Mouse (Mus musculus) hindbrain, embryonic 10.5 days (tissue): ENCODE results near the gene Adamts17. TPM values are rescaled to one million over a fixed set of nuclear protein-coding genes. Genes with fewer than 3 reads are reported as not detected.
A peak's percentile ranks its signal among the peaks of the same experiment; 100 is the strongest.

ENCODE experiments used
- DNase-seq: peaks from one replicate; pipeline ENCODE4 v3.0.0-alpha.2; 2017; ENCODE audit warnings: low spot score
- H3K27ac ChIP-seq: fragments of 300-500 bp; sonication (generic); 2 replicates; pipeline ENCODE4 v1.5.1; 2016; ENCODE audit warnings: mild to moderate bottlenecking, moderate library complexity
- H3K27me3 ChIP-seq: fragments of 300-500 bp; sonication (generic); 2 replicates; pipeline ENCODE4 v1.6.1; 2016; ENCODE audit warnings: mild to moderate bottlenecking; ENCODE audit not compliant: poor library complexity, insufficient read depth, severe bottlenecking
- H3K36me3 ChIP-seq: fragments of 300-500 bp; sonication (generic); 2 replicates; pipeline ENCODE4 v1.6.1; 2016; ENCODE audit warnings: mild to moderate bottlenecking, moderate library complexity
- H3K4me1 ChIP-seq: fragments of 300-500 bp; sonication (generic); replicated peaks from 2 replicates; pipeline ENCODE4 v1.6.1; 2016; ENCODE audit warnings: mild to moderate bottlenecking
- H3K4me3 ChIP-seq: fragments of 300-500 bp; sonication (generic); 2 replicates; pipeline ENCODE4 v1.5.1; 2016; ENCODE audit warnings: mild to moderate bottlenecking, moderate library complexity
- H3K9me3 ChIP-seq: fragments of 300-500 bp; sonication (generic); 2 replicates; pipeline ENCODE4 v1.6.1; 2016; ENCODE audit warnings: mild to moderate bottlenecking, moderate library complexity
- WGBS: fragments of 180-500 bp; shearing (Covaris S2); methylation state at CpG from one replicate; pipeline ENCODE4 v1.1.7; 2016; 5-methylcytosine and 5-hydroxymethylcytosine counted together
- polyA plus RNA-seq: library from polyadenylated mRNA; unstranded; fragments of >200 nt; fragmentation: Nextera tagmentation; extraction: Ambion mirVana; gene quantifications from 2 replicates; pipeline ENCODE4 v1.2.1, GENCODE M21; 2016

Adamts17 gene
- polyA plus RNA-seq, 1 experiment from 2014 or later, result 2.0 TPM

DNA sequence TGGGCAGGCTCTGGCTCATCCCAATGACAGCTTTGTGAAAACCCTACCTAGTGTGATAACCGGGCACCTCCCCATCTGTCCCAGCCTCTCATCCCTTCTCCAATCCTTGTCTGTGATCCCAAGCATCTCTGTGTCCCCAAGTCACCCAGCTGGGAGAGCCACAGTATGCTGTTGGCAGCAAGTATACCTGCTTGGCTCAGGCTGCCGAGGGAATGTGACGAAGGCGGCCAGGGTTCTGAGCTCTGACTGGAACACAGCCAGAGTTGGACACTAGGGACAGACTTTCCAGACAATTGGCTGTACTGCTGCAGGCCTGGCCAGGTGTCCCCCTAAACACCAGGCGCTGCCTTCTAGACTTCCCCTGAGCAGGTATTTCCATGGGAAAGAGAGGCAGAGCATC, 63.5 kb downstream of the Adamts17 start:
- WGBS, result 91% methylated on average over 5 of the region's 5 CpGs
- Histone ChIP-seq H3K36me3 (no peaks in the 10 kb centered on the region), H3K9me3 (no peaks in the 10 kb centered on the region), H3K27me3 (no peaks in the 10 kb centered on the region), H3K27ac (no peak overlapping the region), H3K4me1 (no peaks in the 10 kb centered on the region), H3K4me3 (no peak overlapping the region)
- no peak for DNase-seq

DNA sequence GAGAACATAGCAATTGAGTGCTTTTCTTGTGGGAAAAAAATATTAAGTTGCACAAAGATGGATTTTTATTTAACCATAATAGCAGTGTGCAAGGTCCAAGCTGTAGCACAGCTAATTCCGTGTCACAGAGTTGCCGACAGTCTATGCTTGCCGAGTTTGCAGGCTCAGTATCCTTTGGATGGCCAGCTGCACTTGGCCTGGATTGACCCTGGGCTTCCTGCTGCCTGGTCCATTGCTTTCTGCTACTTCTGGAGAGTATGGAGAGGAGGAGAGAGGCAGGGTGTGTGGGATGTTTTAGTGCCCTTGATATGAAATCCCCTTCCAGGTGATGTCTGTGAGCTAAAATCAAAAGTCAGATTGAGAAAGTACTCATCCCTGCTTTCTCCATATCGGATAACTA, 66.4 kb downstream of the Adamts17 start:
- DNase-seq, result no peak

DNA sequence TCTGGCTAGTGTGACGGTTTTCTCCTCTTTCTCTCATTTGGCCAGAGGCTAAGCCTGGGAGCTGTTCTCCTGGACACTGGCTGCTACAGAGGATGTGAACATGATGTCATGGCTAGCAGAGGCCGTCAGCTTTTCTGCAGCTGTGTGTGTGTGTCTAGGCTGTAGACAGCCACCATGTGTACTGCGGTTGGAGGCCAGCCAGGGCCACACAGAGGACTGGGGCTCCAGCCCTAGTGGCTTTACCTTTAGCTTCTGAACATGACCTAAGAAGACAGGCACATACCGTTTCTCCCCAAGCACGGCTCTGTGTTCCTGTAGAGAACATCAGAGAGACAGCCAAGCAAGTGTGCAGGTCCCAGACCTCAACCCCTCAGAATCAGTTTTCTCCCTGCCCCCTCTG, 73.3 kb downstream of the Adamts17 start:
- 59% methylated on average over 5 of the region's 5 CpGs for WGBS
- H3K27me3 ChIP-seq, result no peaks in the 10 kb centered on the region
- no peaks in the 10 kb centered on the region for H3K9me3 ChIP-seq
- H3K4me1 ChIP-seq, result peaks cover 9% of the 10 kb centered on the region
- no peak overlapping the region for H3K4me3 ChIP-seq
- H3K36me3 ChIP-seq, result no peaks in the 10 kb centered on the region
- peak; percentile 11 for DNase-seq
- H3K27ac ChIP-seq, result peak overlapping the region; percentile 59

More for the DNA sequence above, 66.4 kb downstream of the Adamts17 start:
- no peaks in the 10 kb centered on the region for H3K9me3 ChIP-seq
- H3K36me3 ChIP-seq, result no peaks in the 10 kb centered on the region
- 85% methylated on average over 4 of the region's 4 CpGs for WGBS
- H3K27ac ChIP-seq, result no peak overlapping the region
- H3K27me3 ChIP-seq, result no peaks in the 10 kb centered on the region
- no peaks in the 10 kb centered on the region for H3K4me1 ChIP-seq
- no peak overlapping the region for H3K4me3 ChIP-seq

DNA sequence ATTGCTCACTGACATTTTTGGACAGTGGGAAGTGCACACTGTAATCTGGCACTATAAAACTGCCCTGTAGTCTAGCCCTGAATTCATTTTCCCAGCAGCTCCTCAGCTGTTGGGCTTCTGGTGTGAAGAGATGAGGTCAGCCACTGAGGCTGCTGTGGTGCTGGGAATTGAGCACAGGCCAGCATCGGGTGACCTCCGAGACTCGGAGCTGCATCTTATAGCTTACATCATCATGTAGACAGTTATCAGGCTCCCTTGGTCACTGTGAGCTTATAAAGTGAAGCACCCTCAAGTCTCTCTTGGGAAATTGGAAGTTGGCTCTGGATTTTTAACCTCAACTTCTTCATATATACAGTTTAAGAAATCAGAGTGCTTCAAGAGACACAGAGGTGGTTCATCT, 84.1 kb downstream of the Adamts17 start:
- Histone ChIP-seq H3K4me1 (0 out of 2 replicates have a peak, but pooled peaks cover under 1% of the 10 kb centered on the region), H3K27me3 (no peaks in the 10 kb centered on the region), H3K4me3 (no peak overlapping the region), H3K9me3 (no peaks in the 10 kb centered on the region; the same call in 1 of the 2 replicates), H3K27ac (no peak overlapping the region), H3K36me3 (no peaks in the 10 kb centered on the region)
- DNase-seq, result no peak
- 93% methylated on average over 3 of the region's 3 CpGs for WGBS

DNA sequence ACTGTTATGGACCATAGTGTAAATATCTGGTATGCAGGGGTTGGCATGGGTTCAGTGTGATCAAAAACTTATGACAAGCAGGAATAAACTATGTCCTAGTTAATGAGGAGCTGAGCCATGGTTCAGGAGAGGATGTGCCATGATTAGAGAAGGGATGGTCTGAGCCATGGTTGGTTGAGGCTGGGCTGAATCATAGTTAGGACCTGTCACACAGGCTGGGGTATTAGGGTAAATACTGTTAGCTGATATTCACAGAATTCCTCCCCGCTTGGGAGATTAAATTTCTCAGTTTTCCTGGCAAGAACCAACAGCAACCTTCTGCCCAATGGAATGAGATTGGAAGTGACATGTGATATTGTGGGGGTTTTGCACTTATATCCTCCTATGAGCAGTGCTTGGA, 84.6 kb downstream of the Adamts17 start:
- DNase-seq, result no peak
- no peaks in the 10 kb centered on the region; the same call in 1 of the 2 replicates for H3K9me3 ChIP-seq
- H3K4me1 ChIP-seq, result peaks cover 6% of the 10 kb centered on the region
- no peak overlapping the region for H3K4me3 ChIP-seq
- 85% methylated on average over 1 of the region's 1 CpGs for WGBS
- H3K36me3 ChIP-seq, result no peaks in the 10 kb centered on the region
- no peaks in the 10 kb centered on the region for H3K27me3 ChIP-seq
- no peak overlapping the region for H3K27ac ChIP-seq

DNA sequence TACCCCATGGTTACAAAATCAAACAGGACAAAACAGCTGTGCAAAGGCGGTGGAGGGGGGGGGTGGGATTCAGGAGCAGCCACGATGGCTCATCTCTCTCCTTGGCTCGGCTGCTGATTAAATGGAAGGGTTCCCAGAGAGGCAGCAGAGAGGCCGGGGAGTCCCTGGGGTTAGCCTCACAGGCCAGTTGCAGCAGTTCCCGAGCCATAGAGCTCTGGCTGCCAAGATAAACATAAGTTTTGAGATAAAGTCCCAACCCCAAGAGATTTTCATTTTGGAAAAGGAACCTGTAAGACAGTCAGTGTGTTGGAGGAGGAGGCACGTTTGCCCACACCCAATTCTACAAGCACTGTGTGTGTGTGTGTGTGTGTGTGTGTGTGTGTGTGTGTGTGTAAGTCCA, 89.7 kb downstream of the Adamts17 start:
- Histone ChIP-seq H3K4me3 (no peak overlapping the region), H3K27ac (no peak overlapping the region), H3K36me3 (no peaks in the 10 kb centered on the region), H3K27me3 (no peaks in the 10 kb centered on the region), H3K4me1 (peaks cover 17% of the 10 kb centered on the region), H3K9me3 (no peaks in the 10 kb centered on the region)
- 56% methylated on average over 6 of the region's 6 CpGs for WGBS
- DNase-seq, result no peak

DNA sequence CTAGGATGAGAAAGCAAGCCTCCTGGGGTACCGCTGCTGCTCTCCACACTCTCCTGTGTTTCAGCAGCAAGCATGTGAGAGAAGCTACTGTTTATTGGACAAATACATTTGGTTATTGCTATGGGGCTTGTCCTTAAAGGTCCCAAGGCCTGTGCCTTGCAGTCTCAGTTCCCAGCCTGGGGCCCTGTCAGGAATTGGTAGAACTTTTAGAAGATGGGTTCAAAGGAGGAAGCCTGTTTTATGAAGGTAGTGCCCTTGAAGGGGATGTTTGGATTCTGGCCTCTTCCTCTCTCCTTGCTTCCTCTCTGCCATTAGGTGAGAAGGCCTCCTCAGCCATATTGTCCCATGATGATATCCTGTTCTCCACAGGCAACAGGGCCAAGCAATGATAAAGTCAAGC, 91.8 kb downstream of the Adamts17 start:
- Histone ChIP-seq H3K4me3 (no peak overlapping the region), H3K4me1 (peaks cover 21% of the 10 kb centered on the region), H3K27me3 (no peaks in the 10 kb centered on the region), H3K36me3 (no peaks in the 10 kb centered on the region), H3K9me3 (no peaks in the 10 kb centered on the region), H3K27ac (no peak overlapping the region)
- WGBS, result 96% methylated on average over 1 of the region's 1 CpGs
- no peak for DNase-seq

DNA sequence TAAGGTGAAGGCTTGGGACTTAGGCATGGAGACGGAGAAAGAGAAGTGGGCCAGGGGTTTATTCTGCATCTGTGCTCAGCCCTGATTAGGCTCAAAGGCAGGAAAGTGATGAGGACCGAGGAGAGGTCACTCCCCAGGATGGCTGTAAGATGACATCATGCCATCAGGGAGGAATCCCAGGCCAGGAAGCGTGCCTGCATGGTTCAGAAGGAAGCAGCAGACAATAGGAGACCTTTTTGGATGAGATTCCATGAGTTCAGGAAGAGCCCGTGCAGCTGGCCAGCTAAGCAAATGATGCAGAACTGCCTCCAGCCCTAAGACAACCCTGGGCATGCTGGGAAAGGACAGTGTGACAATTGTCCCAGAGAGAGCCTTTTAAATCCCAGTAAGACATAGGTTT, 93.7 kb downstream of the Adamts17 start:
- 51% methylated on average over 4 of the region's 4 CpGs for WGBS
- Histone ChIP-seq H3K4me1 (peaks cover 36% of the 10 kb centered on the region), H3K36me3 (no peaks in the 10 kb centered on the region), H3K9me3 (no peaks in the 10 kb centered on the region), H3K27ac (no peak overlapping the region), H3K4me3 (no peak overlapping the region), H3K27me3 (no peaks in the 10 kb centered on the region)
- DNase-seq, result no peak

DNA sequence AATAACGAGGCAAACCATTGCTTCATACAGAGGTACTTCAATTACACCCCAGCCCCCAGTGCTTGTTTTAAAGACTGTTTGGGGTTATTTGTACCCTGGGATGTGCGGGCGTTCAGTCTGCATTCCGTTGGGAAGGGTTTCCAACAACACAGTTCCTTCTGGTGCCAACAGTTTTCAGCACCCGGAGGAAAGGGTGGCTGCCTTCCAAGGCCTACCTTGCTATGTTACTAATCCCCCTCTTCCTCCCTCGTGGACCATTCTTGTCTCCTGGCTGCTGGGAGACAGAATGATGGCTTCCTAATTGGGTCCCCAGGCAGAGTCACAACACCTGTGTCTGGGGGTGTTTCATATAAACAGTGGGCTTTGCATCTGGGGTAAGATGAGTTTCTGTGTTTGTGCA, 94.5 kb downstream of the Adamts17 start:
- no peaks in the 10 kb centered on the region for H3K36me3 ChIP-seq
- no peaks in the 10 kb centered on the region for H3K9me3 ChIP-seq
- H3K4me1 ChIP-seq, result peaks cover 39% of the 10 kb centered on the region
- WGBS, result 85% methylated on average over 6 of the region's 6 CpGs
- no peaks in the 10 kb centered on the region for H3K27me3 ChIP-seq
- no peak overlapping the region for H3K27ac ChIP-seq
- DNase-seq, result no peak
- H3K4me3 ChIP-seq, result no peak overlapping the region

DNA sequence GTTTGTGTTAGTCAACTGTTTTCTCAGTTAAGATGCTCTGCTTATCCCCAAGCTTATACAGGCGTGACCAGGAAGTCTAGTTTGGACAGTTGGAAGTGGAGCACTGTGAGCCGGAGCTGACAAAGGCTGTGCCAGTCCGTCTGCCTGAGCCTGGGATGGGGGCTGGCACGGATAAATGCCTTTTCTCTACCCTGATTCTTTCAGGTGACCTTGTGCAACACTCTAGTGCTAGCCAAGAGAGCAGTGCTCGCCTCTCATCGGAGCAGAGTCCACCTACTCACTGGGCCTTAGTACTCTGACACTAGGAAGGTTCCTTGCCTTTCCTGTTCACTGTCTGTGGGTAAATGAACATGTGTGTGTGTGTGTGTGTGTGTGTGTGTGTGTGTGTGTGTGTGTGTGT, 95.5 kb downstream of the Adamts17 start:
- no peak for DNase-seq
- Histone ChIP-seq H3K36me3 (no peaks in the 10 kb centered on the region), H3K9me3 (no peaks in the 10 kb centered on the region), H3K4me1 (peaks cover 42% of the 10 kb centered on the region), H3K27ac (no peak overlapping the region), H3K4me3 (no peak overlapping the region), H3K27me3 (no peaks in the 10 kb centered on the region)
- WGBS, result 88% methylated on average over 6 of the region's 6 CpGs

DNA sequence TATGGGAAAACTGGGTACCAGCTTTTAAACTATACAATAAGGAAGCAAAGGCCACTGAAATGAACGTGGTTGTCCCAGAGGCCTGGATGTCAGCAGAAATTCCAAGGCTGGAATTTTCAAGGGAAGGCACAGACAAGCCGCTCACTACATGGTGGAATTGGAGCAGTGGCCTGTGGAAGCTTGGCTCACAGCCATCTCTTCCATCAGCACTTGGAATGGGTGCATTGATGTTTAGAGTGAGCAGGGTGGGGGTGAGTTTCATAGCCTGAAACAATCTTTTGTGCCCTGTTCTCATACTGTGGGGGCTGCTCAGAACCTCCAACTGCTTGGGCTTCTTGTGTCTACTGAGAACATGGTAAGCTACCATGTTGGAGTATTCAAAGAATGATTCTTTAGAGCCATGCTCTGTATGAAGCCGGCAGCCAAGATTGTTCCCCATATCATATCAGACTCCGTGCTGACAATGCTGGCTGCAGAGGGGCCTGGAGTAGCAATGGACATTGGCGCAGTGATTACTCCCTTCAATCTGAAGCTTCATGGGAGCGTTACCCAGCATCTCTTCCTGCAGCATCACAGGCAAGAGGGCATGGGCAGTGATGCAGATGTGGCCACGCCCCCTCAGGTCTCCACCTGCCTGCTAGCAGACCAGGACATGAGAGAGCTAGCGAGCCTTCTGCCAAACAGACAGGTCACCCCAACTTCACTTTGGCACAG, 96.7 kb downstream of the Adamts17 start:
- no peak for DNase-seq
- 86% methylated on average over 8 of the region's 8 CpGs for WGBS
- peaks cover 42% of the 10 kb centered on the region for H3K4me1 ChIP-seq
- H3K27ac ChIP-seq, result no peak overlapping the region
- H3K36me3 ChIP-seq, result no peaks in the 10 kb centered on the region
- no peaks in the 10 kb centered on the region for H3K27me3 ChIP-seq
- H3K9me3 ChIP-seq, result no peaks in the 10 kb centered on the region
- no peak overlapping the region for H3K4me3 ChIP-seq

DNA sequence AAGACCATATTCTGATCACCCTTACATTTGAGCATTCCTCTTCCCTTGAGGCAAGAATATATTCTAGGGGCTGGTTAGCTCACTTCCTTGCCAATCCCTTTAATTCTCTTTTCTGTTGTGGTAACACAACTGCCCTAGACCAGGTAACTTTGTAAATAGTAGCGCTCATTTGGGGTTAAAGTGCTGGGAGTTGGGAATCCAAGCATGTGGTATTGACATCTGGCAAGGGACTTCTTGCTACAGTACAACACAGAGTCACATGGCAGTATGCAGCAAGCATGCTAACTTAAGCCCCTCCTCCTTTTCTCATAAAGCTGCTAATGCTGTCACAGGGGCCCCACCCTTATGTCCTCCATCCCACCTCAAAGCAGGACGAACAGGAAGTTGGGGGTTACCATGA, 97.4 kb downstream of the Adamts17 start:
- 77% methylated on average over 2 of the region's 2 CpGs for WGBS

DNA sequence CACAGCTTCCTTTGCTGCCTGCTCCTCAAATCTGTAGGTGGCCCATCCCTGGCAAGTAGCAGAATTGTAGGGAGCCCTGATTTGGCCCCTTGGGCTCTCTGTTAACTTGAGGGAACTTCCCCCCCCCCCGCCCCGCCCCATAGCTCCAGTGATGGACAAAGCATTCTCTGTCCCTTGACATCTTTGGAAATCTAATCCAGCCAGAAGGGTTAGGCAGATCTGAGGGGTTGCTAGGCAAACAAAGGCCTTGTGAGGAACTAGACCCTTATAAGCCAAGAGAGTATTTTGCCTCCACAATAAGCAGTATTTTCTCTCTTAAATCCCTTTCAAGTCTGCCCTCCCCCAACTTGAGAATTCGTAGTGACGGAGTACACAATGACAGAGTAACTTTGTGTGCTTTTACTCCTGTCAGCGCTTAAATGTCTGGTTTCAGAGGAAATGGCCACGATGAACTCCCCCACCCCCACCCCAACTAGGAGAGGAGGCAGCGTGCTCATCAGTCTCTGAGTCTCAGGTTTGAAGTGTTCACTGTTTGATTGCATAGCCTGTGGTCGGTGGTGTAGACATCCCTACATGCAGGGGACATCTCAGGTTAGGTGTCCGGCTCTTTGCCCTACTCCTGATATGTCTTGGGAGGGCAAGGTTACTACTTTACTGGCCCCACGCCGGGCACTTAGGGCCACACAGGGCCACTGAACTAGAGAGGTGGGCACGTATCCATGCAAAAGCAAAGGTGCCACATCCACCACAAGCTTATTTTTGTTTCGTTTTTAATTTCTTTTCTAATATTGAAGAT, 99.7 kb downstream of the Adamts17 start:
- H3K27ac ChIP-seq, result peak overlapping the region; percentile 75
- H3K36me3 ChIP-seq, result no peaks in the 10 kb centered on the region
- H3K9me3 ChIP-seq, result no peaks in the 10 kb centered on the region
- 65% methylated on average over 13 of the region's 13 CpGs for WGBS
- no peak overlapping the region for H3K4me3 ChIP-seq
- no peaks in the 10 kb centered on the region for H3K27me3 ChIP-seq
- H3K4me1 ChIP-seq, result peaks cover 35% of the 10 kb centered on the region
- DNase-seq, result peak; percentile 23

More for the DNA sequence above, 97.4 kb downstream of the Adamts17 start:
- H3K4me1 ChIP-seq, result peaks cover 42% of the 10 kb centered on the region
- H3K27me3 ChIP-seq, result no peaks in the 10 kb centered on the region
- DNase-seq, result no peak
- no peaks in the 10 kb centered on the region for H3K36me3 ChIP-seq
- no peak overlapping the region for H3K27ac ChIP-seq
- H3K4me3 ChIP-seq, result no peak overlapping the region
- no peaks in the 10 kb centered on the region for H3K9me3 ChIP-seq
